Mouse (Mus musculus) heart, adult 2 months (tissue): ENCODE results near the gene Pex5. TPM values are rescaled to one million over a fixed set of nuclear protein-coding genes. Genes with fewer than 3 reads are reported as not detected.
"Not testable (repeated sequence)": the region's sequence is repeated elsewhere in the genome, so short reads cannot be mapped to it uniquely, and the experiment has no call there.

ENCODE experiments used
- DNase-seq, 2 experiments: peaks; one replicate each; pipeline ENCODE4 v3.0.0; 2021
- H3K27ac ChIP-seq: fragments of 200-600 bp; 2 replicates; pipeline ENCODE4 v1.8.1; 2022
- H3K27me3 ChIP-seq: fragments of 200-500 bp; 2 replicates; pipeline ENCODE4 v1.6.1; 2012; ENCODE audit warnings: mild to moderate bottlenecking, low read length, inconsistent platforms, mixed read lengths; ENCODE audit not compliant: control insufficient read depth, insufficient read depth
- H3K36me3 ChIP-seq: fragments of 200-500 bp; 2 replicates; pipeline ENCODE4 v1.6.1; 2012; ENCODE audit warnings: low read length, inconsistent platforms; ENCODE audit not compliant: control insufficient read depth, insufficient read depth
- H3K4me1 ChIP-seq: fragments of 200-500 bp; 2 replicates; pipeline ENCODE4 v1.6.1; 2011; ENCODE audit warnings: low read length; ENCODE audit not compliant: control insufficient read depth, insufficient read depth
- H3K4me3 ChIP-seq: fragments of 200-600 bp; 2 replicates; pipeline ENCODE4 v1.8.1; 2022
- H3K79me2 ChIP-seq: fragments of 200-500 bp; replicated peaks from 2 replicates; pipeline ENCODE4 v1.6.1; 2012; ENCODE audit warnings: mild to moderate bottlenecking, inconsistent platforms, low read length, moderate library complexity, mixed read lengths; ENCODE audit not compliant: control insufficient read depth, insufficient read depth
- H3K9ac ChIP-seq: fragments of 200-500 bp; 2 replicates; pipeline ENCODE4 v1.6.1; 2012; ENCODE audit warnings: low read depth, mild to moderate bottlenecking, control low read depth, inconsistent platforms, low read length, mixed read lengths
- CTCF ChIP-seq: fragments of 200-600 bp; IDR thresholded peaks from 2 replicates; pipeline ENCODE4 v1.8.1; 2022; ENCODE audit warnings: antibody characterized with exemption, mild to moderate bottlenecking, moderate library complexity
- EP300 ChIP-seq: fragments of 200-500 bp; IDR thresholded peaks from 2 replicates; pipeline ENCODE4 v1.6.1; 2011; ENCODE audit warnings: low read depth, low read length, control low read depth; ENCODE audit not compliant: insufficient read depth
- POLR2A ChIP-seq: fragments of 200-500 bp; IDR thresholded peaks from 2 replicates; pipeline ENCODE4 v1.6.1; 2011; ENCODE audit warnings: mild to moderate bottlenecking, low read depth, low read length, control low read depth; ENCODE audit not compliant: insufficient read depth
- WGBS: fragments of 180-500 bp; shearing (Covaris S2); methylation state at CpG from one replicate; pipeline ENCODE4 v1.1.7; 2018; 5-methylcytosine and 5-hydroxymethylcytosine counted together
- intact Hi-C: fragments of 180-260 bp; cut with DNase I; formaldehyde crosslinking; loops from one replicate; pipeline ENCODE4 v1.15.1; 2025
- polyA plus RNA-seq: library from polyadenylated mRNA; depleted of rRNA; stranded (reverse); fragments of >200 nt; gene quantifications from 2 replicates; pipeline ENCODE4 v1.2.3, GENCODE M21; 2012
- total RNA-seq, 2 experiments: library from RNA; stranded (reverse); gene quantifications; 2 replicates each; pipeline ENCODE4 v1.2.3; 2021

The Pex5 gene
- total and polyA plus RNA-seq, 3 experiments, result 20.8 to 25.7 (median 21.9) TPM

- Histone ChIP-seq H3K27ac (no peak overlapping the region), H3K9ac (no peak overlapping the region), H3K4me3 (no peak overlapping the region), H3K4me1 (no peaks in the 10 kb centered on the region), H3K27me3 (no peaks in the 10 kb centered on the region), H3K79me2 (no peaks in the 10 kb centered on the region), H3K36me3 (peaks cover 3% of the 10 kb centered on the region; the same call in 1 of the 2 replicates)
- intact Hi-C loops, result no loop called here
- WGBS, result 88% methylated on average over 5 of the region's 5 CpGs
- TF ChIP-seq EP300, result no peak
- no peak for TF ChIP-seq CTCF
- no peak for TF ChIP-seq POLR2A
- DNase-seq, result no peak
Measured at GRCm38 (mm10) chr6:124408355-124408754, 6.5 kb downstream of the Pex5 start.

- Histone ChIP-seq H3K4me3 (no peak overlapping the region), H3K27ac (no peak overlapping the region), H3K79me2 (no peaks in the 10 kb centered on the region), H3K4me1 (no peaks in the 10 kb centered on the region), H3K9ac (no peak overlapping the region), H3K36me3 (peaks cover 3% of the 10 kb centered on the region; the same call in 1 of the 2 replicates), H3K27me3 (no peaks in the 10 kb centered on the region)
- TF ChIP-seq EP300, result no peak
- no peak for TF ChIP-seq POLR2A
- no peak for TF ChIP-seq CTCF
- intact Hi-C loops, result no loop called here
- no peak for DNase-seq
Measured at GRCm38 (mm10) chr6:124407180-124407579, 7.7 kb downstream of the Pex5 start.

- no peak for TF ChIP-seq CTCF
- TF ChIP-seq EP300, result no peak
- TF ChIP-seq POLR2A, result no peak
- no peak overlapping the region for H3K9ac ChIP-seq
- H3K79me2 ChIP-seq, result no peaks in the 10 kb centered on the region
- WGBS, result 91% methylated on average over 10 of the region's 10 CpGs
- H3K27ac ChIP-seq, result no peak overlapping the region
- DNase-seq, result no peak
- peaks cover 3% of the 10 kb centered on the region; the same call in 1 of the 2 replicates for H3K36me3 ChIP-seq
- no peaks in the 10 kb centered on the region for H3K27me3 ChIP-seq
- intact Hi-C loops, result no loop called here
- no peaks in the 10 kb centered on the region for H3K4me1 ChIP-seq
- H3K4me3 ChIP-seq, result no peak overlapping the region
Measured at GRCm38 (mm10) chr6:124406326-124406725, 8.5 kb downstream of the Pex5 start.

- DNase-seq, result no peak
- Histone ChIP-seq H3K4me1 (no peaks in the 10 kb centered on the region), H3K27ac (no peak overlapping the region), H3K79me2 (no peaks in the 10 kb centered on the region), H3K9ac (no peak overlapping the region), H3K4me3 (no peak overlapping the region), H3K27me3 (no peaks in the 10 kb centered on the region), H3K36me3 (no peaks in the 10 kb centered on the region)
- WGBS, result 91% methylated on average over 6 of the region's 6 CpGs
- intact Hi-C loops, result no loop called here
- TF ChIP-seq CTCF, result no peak
- no peak for TF ChIP-seq POLR2A
- no peak for TF ChIP-seq EP300
Measured at GRCm38 (mm10) chr6:124399738-124400137, 15.1 kb downstream of the Pex5 start.

GRCm38 (mm10) chr6:124394991-124395390, 19.9 kb downstream of the Pex5 start:
- H3K9ac ChIP-seq, H3K36me3 ChIP-seq, DNase-seq, intact Hi-C loops, H3K79me2 ChIP-seq, H3K27ac ChIP-seq, H3K4me1 ChIP-seq, H3K27me3 ChIP-seq, H3K4me3 ChIP-seq: not testable (repeated sequence)
- 97% methylated on average over 3 of the region's 3 CpGs for WGBS

DNA sequence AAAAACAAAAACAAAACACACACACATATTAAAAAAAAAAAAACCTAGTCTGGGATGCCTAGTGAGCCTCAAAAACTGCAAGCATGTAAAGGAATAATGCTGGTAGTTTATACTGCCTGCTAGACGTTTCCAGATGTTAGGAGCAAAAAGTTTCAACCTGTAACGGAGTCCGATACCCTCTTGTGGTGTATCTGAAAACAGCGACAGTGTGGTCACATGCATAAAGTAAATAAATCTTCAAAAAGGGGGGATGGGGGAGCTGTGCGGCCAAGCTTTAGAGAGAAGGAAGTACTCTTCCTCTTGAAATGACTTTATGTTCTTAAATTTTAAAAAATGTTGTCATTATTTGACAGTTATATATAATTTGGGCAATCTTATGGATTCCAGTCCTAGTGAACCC, 34.7 kb downstream of the Pex5 start:
- no peaks in the 10 kb centered on the region for H3K27me3 ChIP-seq
- no peak for TF ChIP-seq POLR2A
- TF ChIP-seq CTCF, result no peak
- no peak for TF ChIP-seq EP300
- H3K4me3 ChIP-seq, result no peak overlapping the region
- peaks cover 3% of the 10 kb centered on the region for H3K4me1 ChIP-seq
- intact Hi-C loops, result no loop called here
- no peak overlapping the region for H3K9ac ChIP-seq
- 25% methylated on average over 5 of the region's 5 CpGs for WGBS
- H3K79me2 ChIP-seq, result no peaks in the 10 kb centered on the region
- H3K27ac ChIP-seq, result no peak overlapping the region
- H3K36me3 ChIP-seq, result no peaks in the 10 kb centered on the region
- DNase-seq, result no peak
